Mouse (Mus musculus) midbrain, postnatal 0 days (tissue): ENCODE results near the gene Armt1. TPM values are rescaled to one million over a fixed set of nuclear protein-coding genes. Genes with fewer than 3 reads are reported as not detected.

Experiments used
- ATAC-seq: fragments of 200-750 bp; cut with Nextera tagmentation; 2 replicates; pipeline ENCODE4 v1.8.0; 2017; ENCODE audit warnings: moderate number of reproducible peaks, mild to moderate bottlenecking, moderate TSS enrichment, moderate library complexity; ENCODE audit not compliant: low FRiP score
- DNase-seq: peaks from one replicate; pipeline ENCODE4 v3.0.0-alpha.2; 2015; ENCODE audit warnings: low spot score
- H3K27ac ChIP-seq: fragments of 300-500 bp; sonication (generic); 2 replicates; pipeline ENCODE4 v1.5.1; 2014; ENCODE audit warnings: low read depth, mild to moderate bottlenecking, low read length, mixed read lengths
- H3K27me3 ChIP-seq: fragments of 300-500 bp; sonication (generic); 2 replicates; pipeline ENCODE4 v1.6.1; 2014; ENCODE audit warnings: low read length, control low read depth, mixed read lengths; ENCODE audit not compliant: insufficient read depth
- H3K36me3 ChIP-seq: fragments of 300-500 bp; sonication (generic); 2 replicates; pipeline ENCODE4 v1.6.1; 2014; ENCODE audit warnings: low read length, control low read depth, mixed read lengths; ENCODE audit not compliant: insufficient read depth
- H3K4me1 ChIP-seq: fragments of 300-500 bp; sonication (generic); 2 replicates; pipeline ENCODE4 v1.6.1; 2014; ENCODE audit warnings: mild to moderate bottlenecking, control low read depth, antibody characterized with exemption, low read length, mixed read lengths; ENCODE audit not compliant: insufficient read depth
- H3K4me2 ChIP-seq: fragments of 300-500 bp; sonication (generic); 2 replicates; pipeline ENCODE4 v1.6.1; 2014; ENCODE audit warnings: low read depth, mild to moderate bottlenecking, low read length, mixed read lengths; ENCODE audit not compliant: poor library complexity, severe bottlenecking
- H3K4me3 ChIP-seq: fragments of 300-500 bp; sonication (generic); 2 replicates; pipeline ENCODE4 v1.5.1; 2014; ENCODE audit warnings: low read depth, mild to moderate bottlenecking, low read length, moderate library complexity
- H3K9ac ChIP-seq: fragments of 300-500 bp; sonication (generic); replicated peaks from 2 replicates; pipeline ENCODE4 v1.6.1; 2014; ENCODE audit warnings: mild to moderate bottlenecking, low read length, moderate library complexity, mixed read lengths; ENCODE audit not compliant: poor library complexity, severe bottlenecking
- H3K9me3 ChIP-seq: fragments of 300-500 bp; sonication (generic); 2 replicates; pipeline ENCODE4 v1.6.1; 2016; ENCODE audit warnings: low read length, control low read depth
- CTCF ChIP-seq: IDR thresholded peaks from 2 replicates; pipeline ENCODE4 v1.5.1; 2016; ENCODE audit warnings: antibody characterized with exemption, mild to moderate bottlenecking
- WGBS: fragments of 180-500 bp; shearing (Covaris S2); extraction: QIAGEN DNeasy Blood & Tissue Kit; methylation state at CpG from one replicate; pipeline ENCODE4 v1.1.7; 2014; 5-methylcytosine and 5-hydroxymethylcytosine counted together
- polyA plus RNA-seq: library from polyadenylated mRNA; unstranded; fragments of >200 nt; fragmentation: Nextera tagmentation; extraction: Ambion mirVana; gene quantifications from 2 replicates; pipeline ENCODE4 v1.2.1, GENCODE M21; 2015
- total RNA-seq: library from RNA; depleted of rRNA; stranded (reverse); fragments of >200 nt; gene quantifications from 2 replicates; pipeline ENCODE4 v1.2.3, GENCODE M21; 2014; rRNA removed

Gene Armt1
- total RNA-seq: 12.8 and 16.5 TPM in 2 replicates
- polyA plus RNA-seq: 5.7 TPM in 2 replicates

GRCm38 (mm10) chr10:4432123-4432931 lies at the start of gene Armt1, which contains the start of gene Rmnd1:
Gene Armt1, plus strand, starts transcription at chr10:4432467.
Gene Rmnd1, minus strand, starts transcription at chr10:4432388.
- Histone ChIP-seq H3K9me3 (no peaks in the 10 kb centered on the region), H3K4me3 (peak within 1 kb of the TSS; percentile 60), H3K9ac (peak within 1 kb of the TSS; percentile 75), H3K4me2 (peak within 1 kb of the TSS; percentile 81), H3K36me3 (peaks cover 3% of the 10 kb centered on the region; the same call in 1 of the 2 replicates), H3K4me1 (peaks cover 3% of the 10 kb centered on the region; the same call in 1 of the 2 replicates), H3K27me3 (no peaks in the 10 kb centered on the region), H3K27ac (peak within 1 kb of the TSS; percentile 79)
- TF ChIP-seq CTCF: no peak
- DNase-seq: peak; percentile 97
- peak; percentile 94 for ATAC-seq
- WGBS: under 1% methylated on average over 59 of the region's 75 CpGs

- TF ChIP-seq CTCF: no peak
- ATAC-seq (no peak), DNase-seq (no peak)
- H3K4me1 ChIP-seq: peaks cover 3% of the 10 kb centered on the region; the same call in 1 of the 2 replicates
- WGBS: 97% methylated on average over 7 of the region's 7 CpGs
- no peaks in the 10 kb centered on the region for H3K36me3 ChIP-seq
- H3K4me3 ChIP-seq: no peak overlapping the region
- H3K27ac ChIP-seq: no peak overlapping the region
- no peak overlapping the region for H3K9ac ChIP-seq
- H3K9me3 ChIP-seq: no peaks in the 10 kb centered on the region
- H3K27me3 ChIP-seq: no peaks in the 10 kb centered on the region
- H3K4me2 ChIP-seq: no peak overlapping the region
These were observed 48.0 kb upstream of the Armt1 start for GRCm38 (mm10) chr10:4384244-4384643.

GRCm38 (mm10) chr10:4386609-4387591 lies 45.4 kb upstream of the Armt1 start:
- DNase-seq (peak; percentile 97), ATAC-seq (peak; percentile 94)
- H3K36me3 ChIP-seq: no peaks in the 10 kb centered on the region
- WGBS: under 1% methylated on average over 33 of the region's 133 CpGs
- H3K4me1 ChIP-seq: peaks cover 21% of the 10 kb centered on the region
- H3K9me3 ChIP-seq: no peaks in the 10 kb centered on the region
- TF ChIP-seq CTCF: 0 out of 2 replicates have a peak, but pooled peaks have one; percentile 1
- H3K4me2 ChIP-seq: peak overlapping the region; percentile 92
- peak overlapping the region; percentile 94 for H3K4me3 ChIP-seq
- H3K9ac ChIP-seq: peak overlapping the region; percentile 99
- H3K27me3 ChIP-seq: no peaks in the 10 kb centered on the region
- peak overlapping the region; percentile 99 for H3K27ac ChIP-seq

GRCm38 (mm10) chr10:4387701-4388383 lies 44.4 kb upstream of the Armt1 start, which contains the start of gene Zbtb2:
Gene Zbtb2, minus strand, starts transcription at chr10:4388108.
- under 1% methylated on average over 52 of the region's 87 CpGs for WGBS
- Histone ChIP-seq H3K4me3 (peak within 1 kb of the TSS; percentile 94), H3K4me1 (peaks cover 21% of the 10 kb centered on the region), H3K9ac (peak within 1 kb of the TSS; percentile 99), H3K36me3 (0 out of 2 replicates have a peak, but pooled peaks cover 1% of the 10 kb centered on the region), H3K27me3 (no peaks in the 10 kb centered on the region), H3K27ac (peak within 1 kb of the TSS; percentile 99), H3K4me2 (peak within 1 kb of the TSS; percentile 92), H3K9me3 (no peaks in the 10 kb centered on the region)
- DNase-seq (peak; percentile 67), ATAC-seq (peak; percentile 24)
- TF ChIP-seq CTCF: no peak

DNA sequence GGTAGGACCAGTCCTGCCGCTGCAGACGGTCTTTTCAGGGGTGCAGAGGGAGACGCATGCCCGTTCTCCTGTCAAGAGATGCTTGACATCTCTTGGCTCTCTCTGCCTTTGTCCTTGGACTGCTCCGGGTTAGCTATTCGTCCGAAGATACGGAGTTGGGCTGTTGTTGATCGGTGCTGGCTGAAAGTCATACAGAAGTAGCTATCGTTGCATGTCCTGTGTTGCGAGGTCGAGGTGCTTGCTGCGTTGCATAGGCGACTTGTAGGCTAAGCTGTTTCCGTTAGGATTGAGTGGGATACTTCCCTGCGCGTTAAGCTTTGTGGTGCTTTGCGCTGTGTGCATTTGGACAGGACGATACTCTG lies 43.9 kb upstream of the Armt1 start:
- Histone ChIP-seq H3K4me1 (peaks cover 21% of the 10 kb centered on the region), H3K27me3 (no peaks in the 10 kb centered on the region), H3K4me3 (peak overlapping the region; percentile 94), H3K27ac (peak overlapping the region; percentile 99), H3K9ac (peak overlapping the region; percentile 99), H3K4me2 (peak overlapping the region; percentile 92), H3K36me3 (0 out of 2 replicates have a peak, but pooled peaks cover 4% of the 10 kb centered on the region), H3K9me3 (no peaks in the 10 kb centered on the region)
- no peak; the same call in 1 of the 2 replicates for ATAC-seq
- peak; percentile 38 for DNase-seq
- under 1% methylated on average over 19 of the region's 19 CpGs for WGBS
- no peak for TF ChIP-seq CTCF
